Mouse (Mus musculus): ENCODE results near the gene Zfp346. TPM values are rescaled to one million over a fixed set of nuclear protein-coding genes. Genes with fewer than 3 reads are reported as not detected.
A peak's percentile ranks its signal among the peaks of the same experiment; 100 is the strongest.

The Zfp346 gene
- polyA plus RNA-seq, 1 experiment from 2014 or later: 25.4 TPM

GRCm38 (mm10) chr13:55166806-55167725, 62.0 kb downstream of the Zfp346 start:
- no peak for ATAC-seq (ENCODE audit: low FRiP score, low TSS enrichment)
- H3K4me2 ChIP-seq (replicated peaks; ENCODE audit: low read depth, low read length): no peak overlapping the region
- H3K4me3 ChIP-seq (ENCODE audit: low read length): no peak overlapping the region
- H3K27ac ChIP-seq (ENCODE audit: low read depth, low read length): no peak overlapping the region
- H3K9ac ChIP-seq (ENCODE audit: low read depth, low read length): no peak overlapping the region
- no peaks in the 10 kb centered on the region; the same call in 1 of the 2 replicates for H3K36me3 ChIP-seq (ENCODE audit: control insufficient read depth, insufficient read depth, low read length)
- H3K9me3 ChIP-seq (ENCODE audit: control insufficient read depth, low read length): no peaks in the 10 kb centered on the region
- WGBS: 88% methylated on average over 32 of the region's 32 CpGs
- peaks cover 18% of the 10 kb centered on the region for H3K4me1 ChIP-seq (ENCODE audit: control insufficient read depth, insufficient read depth, low read length)
- no peaks in the 10 kb centered on the region for H3K27me3 ChIP-seq (ENCODE audit: control insufficient read depth, insufficient read depth, low read length)

- Histone ChIP-seq H3K27ac (ENCODE audit: low read depth, low read length) (no peak overlapping the region), H3K9ac (ENCODE audit: low read depth, low read length) (no peak overlapping the region), H3K4me2 (replicated peaks; ENCODE audit: low read depth, low read length) (no peak overlapping the region), H3K27me3 (ENCODE audit: control insufficient read depth, insufficient read depth, low read length) (no peaks in the 10 kb centered on the region), H3K4me1 (ENCODE audit: control insufficient read depth, insufficient read depth, low read length) (peaks cover 21% of the 10 kb centered on the region), H3K9me3 (ENCODE audit: control insufficient read depth, low read length) (no peaks in the 10 kb centered on the region), H3K4me3 (ENCODE audit: low read length) (no peak overlapping the region), H3K36me3 (ENCODE audit: control insufficient read depth, insufficient read depth, low read length) (no peaks in the 10 kb centered on the region; the same call in 1 of the 2 replicates)
- 65% methylated on average over 11 of the region's 11 CpGs for WGBS
- ATAC-seq (ENCODE audit: low FRiP score, low TSS enrichment): no peak
Measured at GRCm38 (mm10) chr13:55167798-55168197, 62.7 kb downstream of the Zfp346 start.

GRCm38 (mm10) chr13:55168255-55168654, 63.1 kb downstream of the Zfp346 start:
- Histone ChIP-seq H3K9ac (ENCODE audit: low read depth, low read length) (no peak overlapping the region), H3K27ac (ENCODE audit: low read depth, low read length) (peak overlapping the region; percentile 69; the same call in 1 of the 2 replicates), H3K27me3 (ENCODE audit: control insufficient read depth, insufficient read depth, low read length) (no peaks in the 10 kb centered on the region), H3K36me3 (ENCODE audit: control insufficient read depth, insufficient read depth, low read length) (no peaks in the 10 kb centered on the region; the same call in 1 of the 2 replicates), H3K4me2 (replicated peaks; ENCODE audit: low read depth, low read length) (no peak overlapping the region), H3K9me3 (ENCODE audit: control insufficient read depth, low read length) (no peaks in the 10 kb centered on the region), H3K4me3 (ENCODE audit: low read length) (no peak overlapping the region), H3K4me1 (ENCODE audit: control insufficient read depth, insufficient read depth, low read length) (peaks cover 21% of the 10 kb centered on the region)
- ATAC-seq (ENCODE audit: low FRiP score, low TSS enrichment): no peak
- 88% methylated on average over 5 of the region's 5 CpGs for WGBS

GRCm38 (mm10) chr13:55168958-55169369, 63.9 kb downstream of the Zfp346 start:
- H3K27ac ChIP-seq (ENCODE audit: low read depth, low read length): peak overlapping the region; percentile 69
- no peaks in the 10 kb centered on the region for H3K27me3 ChIP-seq (ENCODE audit: control insufficient read depth, insufficient read depth, low read length)
- H3K9me3 ChIP-seq (ENCODE audit: control insufficient read depth, low read length): no peaks in the 10 kb centered on the region
- H3K4me1 ChIP-seq (ENCODE audit: control insufficient read depth, insufficient read depth, low read length): peaks cover 21% of the 10 kb centered on the region
- H3K4me3 ChIP-seq (ENCODE audit: low read length): no peak overlapping the region
- 42% methylated on average over 13 of the region's 13 CpGs for WGBS
- ATAC-seq (ENCODE audit: low FRiP score, low TSS enrichment): peak; percentile 94
- H3K9ac ChIP-seq (ENCODE audit: low read depth, low read length): no peak overlapping the region
- H3K36me3 ChIP-seq (ENCODE audit: control insufficient read depth, insufficient read depth, low read length): no peaks in the 10 kb centered on the region; the same call in 1 of the 2 replicates
- H3K4me2 ChIP-seq (replicated peaks; ENCODE audit: low read depth, low read length): 0 out of 2 replicates have a peak overlapping the region, but pooled peaks have one; percentile 5

- peak overlapping the region; percentile 25; the same call in 1 of the 2 replicates for H3K27ac ChIP-seq (ENCODE audit: low read depth, low read length)
- 14% methylated on average over 26 of the region's 26 CpGs for WGBS
- H3K4me3 ChIP-seq (ENCODE audit: low read length): peak overlapping the region; percentile 13
- no peaks in the 10 kb centered on the region for H3K27me3 ChIP-seq (ENCODE audit: control insufficient read depth, insufficient read depth, low read length)
- H3K36me3 ChIP-seq (ENCODE audit: control insufficient read depth, insufficient read depth, low read length): no peaks in the 10 kb centered on the region
- peaks cover 21% of the 10 kb centered on the region for H3K4me1 ChIP-seq (ENCODE audit: control insufficient read depth, insufficient read depth, low read length)
- no peaks in the 10 kb centered on the region for H3K9me3 ChIP-seq (ENCODE audit: control insufficient read depth, low read length)
- peak overlapping the region; percentile 44; the same call in 1 of the 2 replicates for H3K9ac ChIP-seq (ENCODE audit: low read depth, low read length)
- peak overlapping the region; percentile 39 for H3K4me2 ChIP-seq (replicated peaks; ENCODE audit: low read depth, low read length)
- ATAC-seq (ENCODE audit: low FRiP score, low TSS enrichment): peak; percentile 33; the same call in 1 of the 2 replicates
Measured at GRCm38 (mm10) chr13:55171517-55172335, 66.6 kb downstream of the Zfp346 start.

- Histone ChIP-seq H3K4me3 (ENCODE audit: low read length) (peak overlapping the region; percentile 13; the same call in 1 of the 2 replicates), H3K9ac (ENCODE audit: low read depth, low read length) (peak overlapping the region; percentile 44; the same call in 1 of the 2 replicates), H3K36me3 (ENCODE audit: control insufficient read depth, insufficient read depth, low read length) (no peaks in the 10 kb centered on the region), H3K27ac (ENCODE audit: low read depth, low read length) (0 out of 2 replicates have a peak overlapping the region, but pooled peaks have one; percentile 25), H3K4me2 (replicated peaks; ENCODE audit: low read depth, low read length) (peak overlapping the region; percentile 39), H3K4me1 (ENCODE audit: control insufficient read depth, insufficient read depth, low read length) (peaks cover 21% of the 10 kb centered on the region), H3K27me3 (ENCODE audit: control insufficient read depth, insufficient read depth, low read length) (no peaks in the 10 kb centered on the region), H3K9me3 (ENCODE audit: control insufficient read depth, low read length) (no peaks in the 10 kb centered on the region)
- no peak for ATAC-seq (ENCODE audit: low FRiP score, low TSS enrichment)
- WGBS: 46% methylated on average over 7 of the region's 7 CpGs
Measured at GRCm38 (mm10) chr13:55172336-55172770, 67.2 kb downstream of the Zfp346 start.

- H3K36me3 ChIP-seq (ENCODE audit: control insufficient read depth, insufficient read depth, low read length): no peaks in the 10 kb centered on the region
- WGBS: 77% methylated on average over 11 of the region's 11 CpGs
- ATAC-seq (ENCODE audit: low FRiP score, low TSS enrichment): no peak
- no peak overlapping the region for H3K27ac ChIP-seq (ENCODE audit: low read depth, low read length)
- no peak overlapping the region for H3K4me2 ChIP-seq (replicated peaks; ENCODE audit: low read depth, low read length)
- no peaks in the 10 kb centered on the region for H3K27me3 ChIP-seq (ENCODE audit: control insufficient read depth, insufficient read depth, low read length)
- H3K4me1 ChIP-seq (ENCODE audit: control insufficient read depth, insufficient read depth, low read length): peaks cover 11% of the 10 kb centered on the region
- H3K4me3 ChIP-seq (ENCODE audit: low read length): no peak overlapping the region
- H3K9me3 ChIP-seq (ENCODE audit: control insufficient read depth, low read length): no peaks in the 10 kb centered on the region
- no peak overlapping the region for H3K9ac ChIP-seq (ENCODE audit: low read depth, low read length)
Measured at GRCm38 (mm10) chr13:55174347-55174746, 69.2 kb downstream of the Zfp346 start.

GRCm38 (mm10) chr13:55176265-55176664, 71.2 kb downstream of the Zfp346 start:
- Histone ChIP-seq H3K4me3 (ENCODE audit: low read length) (no peak overlapping the region), H3K9ac (ENCODE audit: low read depth, low read length) (no peak overlapping the region), H3K36me3 (ENCODE audit: control insufficient read depth, insufficient read depth, low read length) (no peaks in the 10 kb centered on the region), H3K27ac (ENCODE audit: low read depth, low read length) (no peak overlapping the region), H3K9me3 (ENCODE audit: control insufficient read depth, low read length) (no peaks in the 10 kb centered on the region), H3K4me1 (ENCODE audit: control insufficient read depth, insufficient read depth, low read length) (peaks cover 9% of the 10 kb centered on the region; the same call in 1 of the 2 replicates), H3K27me3 (ENCODE audit: control insufficient read depth, insufficient read depth, low read length) (no peaks in the 10 kb centered on the region), H3K4me2 (replicated peaks; ENCODE audit: low read depth, low read length) (no peak overlapping the region)
- ATAC-seq (ENCODE audit: low FRiP score, low TSS enrichment): no peak
- 83% methylated on average over 6 of the region's 6 CpGs for WGBS

Measured in kidney, embryonic 14.5 days (tissue).